Mouse (Mus musculus) layer of hippocampus, postnatal 36 days (tissue): ENCODE data around the gene Cdh23. TPM values are rescaled to one million over a fixed set of nuclear protein-coding genes. Genes with fewer than 3 reads are reported as not detected.

Experiments
- total RNA-seq, 2 experiments: library from RNA; stranded (reverse); gene quantifications; 2 replicates each; pipeline ENCODE4 v1.2.3; 2021

The Cdh23 gene
- total RNA-seq, 2 experiments from 2014 or later = 1.7 to 3.5 TPM

Other genes starting within 250 kb of the Cdh23 start
- gene Slc29a3, start 56.3 kb upstream of the Cdh23 start, total RNA-seq = 10 to 100 TPM; 14.2 to 17.7 TPM
- 10 to 100 TPM; 14.0 to 14.1 TPM for gene Unc5b, start 135.1 kb upstream of the Cdh23 start, total RNA-seq